Comparison of ENCODE assay signal across 18 mouse cellular contexts in the genomic region with DNA sequence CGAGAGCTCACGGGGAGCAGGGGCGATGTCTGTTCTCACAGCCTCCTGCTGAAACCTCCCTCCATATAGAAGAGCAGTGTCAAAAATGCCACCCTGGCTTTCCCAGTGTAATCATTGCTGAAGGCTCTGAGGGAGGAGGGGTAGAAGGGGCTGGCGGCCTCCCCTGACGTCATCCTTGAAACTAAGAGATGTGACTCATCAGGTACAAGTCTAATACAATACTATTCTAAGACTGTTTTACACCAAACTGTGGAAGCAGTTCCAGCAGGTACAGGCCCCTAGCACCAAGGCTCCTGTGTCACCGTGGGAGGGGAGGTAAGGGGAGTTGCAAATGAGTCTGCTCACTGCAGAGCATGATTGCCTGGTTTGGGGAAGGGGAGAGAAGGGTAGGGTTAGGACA. TPM values are rescaled to one million over a fixed set of nuclear protein-coding genes. Genes with fewer than 3 reads are reported as not detected.
DNase-seq lines count a peak whose midpoint lies in the region; ATAC-seq and TF ChIP-seq lines count a peak whose summit lies in the region.
"Had no signal": no experiment of that assay in that cellular context is flagged by ENCODE, and none has a peak within 500 bp of the region (broad histone marks: within the 10 kb centered on the region; RNA-seq: fewer than 3 reads in every experiment).

No protein-coding gene starts in this region.

- peaks cover 5% of the 10 kb centered on the region; the same call in 1 of the 2 replicates for H3K27me3 ChIP-seq in intestine, embryonic 14.5 days (replicated peaks; ENCODE audit: control insufficient read depth, insufficient read depth, low read length)
- 0 out of 2 replicates have a peak, but pooled peaks cover 3% of the 10 kb centered on the region for H3K27me3 ChIP-seq in intestine, postnatal 0 days (replicated peaks; ENCODE audit: control insufficient read depth, insufficient read depth, low read length)
- H3K27me3 ChIP-seq in stomach, embryonic 15.5 days (replicated peaks), result no peaks in the 10 kb centered on the region
- no peaks in the 10 kb centered on the region for H3K27me3 ChIP-seq in stomach, postnatal 0 days (ENCODE audit: control insufficient read depth, insufficient read depth, low read length)

- peak; percentile 51 for DNase-seq in intestine, embryonic 14.5 days (ENCODE audit: low spot score)
- DNase-seq in stomach, postnatal 0 days (ENCODE audit: low spot score), result no peak
- peak; percentile 28 for DNase-seq in adrenal gland, postnatal 25 days
- DNase-seq in cerebellum, adult 8-10 months, result no peak
- no peak for DNase-seq in cerebellum, postnatal 4 days (ENCODE audit: low spot score in 2 of 2)
- DNase-seq in urinary bladder, postnatal 25 days (ENCODE audit: low spot score), result no peak
- DNase-seq: cerebellum, postnatal 25 days; kidney, adult 2 months; lung, postnatal 36 days; thymus, adult 2 months had no signal

- ATAC-seq in intestine, embryonic 14.5 days (replicated peaks; ENCODE audit: low FRiP score, low TSS enrichment, low read depth), result peak; percentile 77; the same call in 1 of the 2 replicates
- ATAC-seq in intestine, postnatal 0 days, result no peak
- ATAC-seq in stomach, embryonic 15.5 days (ENCODE audit: insufficient read depth, low FRiP score, low read depth), result 0 out of 2 replicates have a peak, but pooled peaks have one; percentile 27
- no peak for ATAC-seq in stomach, postnatal 0 days (ENCODE audit: low FRiP score, low TSS enrichment)

- no peak for TF ChIP-seq CTCF in intestine, postnatal 0 days (IDR thresholded peaks at IDR 0.05; ENCODE audit: low read depth)
- TF ChIP-seq CTCF in stomach, postnatal 0 days (IDR thresholded peaks at IDR 0.05; ENCODE audit: low read depth), result no peak

- H3K4me1 ChIP-seq in intestine, embryonic 14.5 days (replicated peaks; ENCODE audit: control insufficient read depth, insufficient read depth, low read length), result no peaks in the 10 kb centered on the region
- H3K4me1 ChIP-seq in intestine, postnatal 0 days (replicated peaks; ENCODE audit: control insufficient read depth, insufficient read depth, low read length), result no peaks in the 10 kb centered on the region
- no peaks in the 10 kb centered on the region for H3K4me1 ChIP-seq in stomach, embryonic 15.5 days
- H3K4me1 ChIP-seq in stomach, postnatal 0 days (replicated peaks; ENCODE audit: control insufficient read depth, insufficient read depth), result no peaks in the 10 kb centered on the region
- H3K4me1 ChIP-seq: limb, embryonic 12.5 days; liver, embryonic 15.5 days had no signal

- H3K4me3 ChIP-seq in intestine, embryonic 14.5 days (ENCODE audit: low read depth, low read length), result no peak overlapping the region
- no peak overlapping the region for H3K4me3 ChIP-seq in intestine, postnatal 0 days (ENCODE audit: low read depth, low read length)
- H3K4me3 ChIP-seq in stomach, embryonic 15.5 days (replicated peaks), result no peak overlapping the region
- H3K4me3 ChIP-seq in stomach, postnatal 0 days (ENCODE audit: low read depth, low read length), result no peak overlapping the region
- H3K4me3 ChIP-seq: forebrain, embryonic 12.5 days; heart, embryonic 13.5 days; limb, embryonic 12.5 days; liver, embryonic 15.5 days; midbrain, embryonic 12.5 days had no signal

- H3K4me2 ChIP-seq in intestine, embryonic 14.5 days (ENCODE audit: low read length), result no peak overlapping the region
- no peak overlapping the region for H3K4me2 ChIP-seq in intestine, postnatal 0 days (replicated peaks; ENCODE audit: low read depth)
- H3K4me2 ChIP-seq in stomach, embryonic 15.5 days, result no peak overlapping the region
- no peak overlapping the region for H3K4me2 ChIP-seq in stomach, postnatal 0 days (replicated peaks; ENCODE audit: low read depth)
- H3K4me2 ChIP-seq: forebrain, embryonic 12.5 days; heart, embryonic 13.5 days; limb, embryonic 12.5 days; liver, embryonic 15.5 days; midbrain, embryonic 12.5 days had no signal

- no peaks in the 10 kb centered on the region for H3K9me3 ChIP-seq in intestine, embryonic 14.5 days (ENCODE audit: control insufficient read depth, low read length)
- H3K9me3 ChIP-seq in intestine, postnatal 0 days (ENCODE audit: control insufficient read depth), result no peaks in the 10 kb centered on the region
- H3K9me3 ChIP-seq in stomach, embryonic 15.5 days, result no peaks in the 10 kb centered on the region
- no peaks in the 10 kb centered on the region for H3K9me3 ChIP-seq in stomach, postnatal 0 days (ENCODE audit: control insufficient read depth, low read length)
- H3K9me3 ChIP-seq: forebrain, embryonic 12.5 days; heart, embryonic 13.5 days; limb, embryonic 12.5 days; liver, embryonic 15.5 days; midbrain, embryonic 12.5 days had no signal

- 38% methylated on average over 6 of the region's 6 CpGs for WGBS in intestine, embryonic 14.5 days
- 49% methylated on average over 6 of the region's 6 CpGs for WGBS in intestine, postnatal 0 days
- 42% methylated on average over 6 of the region's 6 CpGs for WGBS in stomach, embryonic 15.5 days
- WGBS in stomach, postnatal 0 days, result 54% methylated on average over 6 of the region's 6 CpGs

- H3K9ac ChIP-seq in intestine, embryonic 14.5 days (ENCODE audit: low read length), result no peak overlapping the region
- no peak overlapping the region for H3K9ac ChIP-seq in intestine, postnatal 0 days (ENCODE audit: low read depth, low read length)
- no peak overlapping the region for H3K9ac ChIP-seq in stomach, embryonic 15.5 days
- no peak overlapping the region for H3K9ac ChIP-seq in stomach, postnatal 0 days (ENCODE audit: low read length)
- H3K9ac ChIP-seq: forebrain, embryonic 12.5 days; heart, embryonic 13.5 days; limb, embryonic 12.5 days; liver, embryonic 15.5 days; midbrain, embryonic 12.5 days had no signal

- TF ChIP-seq EP300 in stomach, postnatal 0 days (optimal IDR thresholded peaks at IDR 0.05), result no peak

- no peak overlapping the region for H3K27ac ChIP-seq in intestine, embryonic 14.5 days (ENCODE audit: low read depth)
- H3K27ac ChIP-seq in intestine, postnatal 0 days (ENCODE audit: low read depth, low read length), result no peak overlapping the region
- no peak overlapping the region for H3K27ac ChIP-seq in stomach, embryonic 15.5 days
- no peak overlapping the region for H3K27ac ChIP-seq in stomach, postnatal 0 days (replicated peaks)
- H3K27ac ChIP-seq: forebrain, embryonic 12.5 days; heart, embryonic 13.5 days; limb, embryonic 12.5 days; liver, embryonic 15.5 days; midbrain, embryonic 12.5 days had no signal

- no peaks in the 10 kb centered on the region for H3K36me3 ChIP-seq in intestine, embryonic 14.5 days (ENCODE audit: control insufficient read depth, insufficient read depth, low read length)
- no peaks in the 10 kb centered on the region for H3K36me3 ChIP-seq in intestine, postnatal 0 days (ENCODE audit: control insufficient read depth, insufficient read depth)
- no peaks in the 10 kb centered on the region for H3K36me3 ChIP-seq in stomach, embryonic 15.5 days
- no peaks in the 10 kb centered on the region for H3K36me3 ChIP-seq in stomach, postnatal 0 days (ENCODE audit: control insufficient read depth, insufficient read depth, low read length)
- H3K36me3 ChIP-seq: forebrain, embryonic 12.5 days; heart, embryonic 13.5 days; limb, embryonic 12.5 days; liver, embryonic 15.5 days; midbrain, embryonic 12.5 days had no signal

RNA-seq across cellular contexts. Expression of a gene that starts 5.1 kb away (rescaled TPM):
- 29.7 and 34.2 TPM in 2 replicates for polyA plus RNA-seq in intestine, embryonic 14.5 days (2014; fragmentation: Nextera tagmentation; extraction: Ambion mirVana)
- 7.6 and 8.7 TPM in 2 replicates for polyA plus RNA-seq in intestine, postnatal 0 days (2015; fragmentation: Nextera tagmentation; extraction: Ambion mirVana)
- polyA plus RNA-seq in stomach, embryonic 15.5 days (2015; fragmentation: Nextera tagmentation; extraction: Ambion mirVana), result 31.8 and 34.5 TPM in 2 replicates
- 9.4 and 10.2 TPM in 2 replicates for polyA plus RNA-seq in stomach, postnatal 0 days (2015; fragmentation: Nextera tagmentation; extraction: Ambion mirVana)
- total RNA-seq in adrenal gland, postnatal 25 days (2021), result 12.8 and 13.1 TPM in 2 replicates
- total RNA-seq: hematopoietic stem cell, adult 5-6 weeks had no signal

RNA-seq across cellular contexts. Expression of a gene that starts 57.5 kb away (rescaled TPM):
- polyA plus RNA-seq in intestine, embryonic 14.5 days (2014; fragmentation: Nextera tagmentation; extraction: Ambion mirVana), result 5.1 and 6.2 TPM in 2 replicates
- polyA plus RNA-seq in intestine, postnatal 0 days (2015; fragmentation: Nextera tagmentation; extraction: Ambion mirVana), result 2.7 and 2.8 TPM in 2 replicates
- polyA plus RNA-seq in stomach, embryonic 15.5 days (2015; fragmentation: Nextera tagmentation; extraction: Ambion mirVana), result 3.6 and 3.9 TPM in 2 replicates
- polyA plus RNA-seq in stomach, postnatal 0 days (2015; fragmentation: Nextera tagmentation; extraction: Ambion mirVana), result 1.7 and 2.0 TPM in 2 replicates
- total RNA-seq in adrenal gland, postnatal 25 days (2021), result 34.8 and 36.7 TPM in 2 replicates

Comparison
In these comparisons a context has a peak if more than half of its experiments do, and no peak if none do; other contexts are left out.
1. ATAC-seq: peak in intestine, embryonic 14.5 days (single experiment) and stomach, embryonic 15.5 days (single experiment); none in intestine, postnatal 0 days (single experiment) and stomach, postnatal 0 days (single experiment).
2. DNase-seq: peak in intestine, embryonic 14.5 days (single experiment) and adrenal gland, postnatal 25 days (single experiment); none in stomach, postnatal 0 days (single experiment), cerebellum, adult 8-10 months (single experiment), cerebellum, postnatal 4 days (0 of 2) and urinary bladder, postnatal 25 days (single experiment).